Mouse (Mus musculus) liver, embryonic 14.5 days (tissue): Measurements from ENCODE around the gene Gjc1.

Source experiments
- CTCF ChIP-seq: IDR thresholded peaks from 2 replicates; pipeline ENCODE4 v1.5.1; 2016; ENCODE audit warnings: antibody characterized with exemption, low read depth, control low read depth
- EP300 ChIP-seq: IDR thresholded peaks from 2 replicates; pipeline ENCODE4 v1.6.1; 2016; ENCODE audit warnings: antibody characterized with exemption, low read depth

GRCm38 (mm10) chr11:102779081-102779638 is 40.3 kb downstream of the Gjc1 start:
- TF ChIP-seq CTCF: no peak
- TF ChIP-seq EP300: no peak
